Comparison of ENCODE assay signal across 32 mouse cellular contexts in the genomic region with DNA sequence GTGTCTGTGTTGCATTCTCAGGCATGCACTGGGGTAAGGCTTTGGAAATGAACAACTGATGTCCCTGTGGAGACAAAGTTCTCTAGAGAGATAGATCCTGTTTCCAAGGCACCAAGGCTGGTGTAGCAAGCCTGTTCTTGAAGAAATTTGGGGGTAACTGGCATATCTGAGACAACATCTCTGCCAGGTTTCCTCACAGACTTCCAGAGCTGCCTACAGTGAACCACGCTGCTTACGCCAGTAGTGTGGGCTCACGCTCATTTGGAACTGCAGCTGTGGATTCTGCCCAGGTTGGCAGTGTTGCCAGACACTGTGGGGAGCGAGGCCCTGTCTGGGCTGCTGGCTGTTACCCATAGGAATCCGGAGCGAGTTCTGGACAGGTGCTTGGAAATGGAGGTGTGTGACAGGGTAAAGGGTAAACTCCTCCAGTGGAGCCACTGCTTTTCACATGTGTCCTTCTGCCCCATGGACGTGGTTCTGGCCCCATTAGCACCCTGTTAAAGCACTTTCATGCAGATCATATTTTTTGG. TPM values are rescaled to one million over a fixed set of nuclear protein-coding genes. Genes with fewer than 3 reads are reported as not detected.
DNase-seq lines count a peak whose midpoint lies in the region; ATAC-seq lines count a peak whose summit lies in the region.
"Had no signal": no experiment of that assay in that cellular context is flagged by ENCODE, and none has a peak within 500 bp of the region (broad histone marks: within the 10 kb centered on the region; RNA-seq: fewer than 3 reads in every experiment).

No protein-coding gene starts in this region.

- intact Hi-C loops in gastrocnemius, postnatal 14 days (cut with DNase I; ENCODE audit: low total_unique reads): loop anchor here (10.0 kb wide), 1 partner anchor 55 kb away; no protein-coding TSS in a partner anchor
- intact Hi-C loops in left cerebral cortex, postnatal 14 days (cut with DNase I): no loop called here

- ATAC-seq in intestine, embryonic 16.5 days: no peak
- ATAC-seq: CD4-positive, CD25-positive, alpha-beta regulatory T cell, adult 4 months; inflammation-experienced regulatory T-cells, adult 6 months; liver, embryonic 12.5 days; midbrain, embryonic 13.5 days had no signal

- no peak overlapping the region for H3K27ac ChIP-seq in intestine, embryonic 16.5 days (ENCODE audit: low read length)
- H3K27ac ChIP-seq: forebrain, embryonic 10.5 days; heart, embryonic 10.5 days; hindbrain, embryonic 14.5 days; kidney, postnatal 0 days; limb, embryonic 13.5 days; liver, embryonic 12.5 days; midbrain, embryonic 13.5 days; stomach, embryonic 15.5 days had no signal

- H3K9ac ChIP-seq in intestine, embryonic 16.5 days (ENCODE audit: low read depth, low read length): no peak overlapping the region
- H3K9ac ChIP-seq: hindbrain, embryonic 14.5 days; limb, embryonic 13.5 days; liver, embryonic 12.5 days; midbrain, embryonic 13.5 days; stomach, embryonic 15.5 days had no signal

- no peaks in the 10 kb centered on the region for H3K9me3 ChIP-seq in intestine, embryonic 16.5 days (ENCODE audit: control insufficient read depth, low read length)
- H3K9me3 ChIP-seq: forebrain, embryonic 10.5 days; heart, embryonic 10.5 days; limb, embryonic 13.5 days; liver, embryonic 12.5 days; megakaryocyte, embryonic 14.5 days; midbrain, embryonic 13.5 days; stomach, embryonic 15.5 days had no signal

- 89% methylated on average over 7 of the region's 7 CpGs for WGBS in intestine, embryonic 16.5 days

- no peaks in the 10 kb centered on the region for H3K27me3 ChIP-seq in intestine, embryonic 16.5 days (replicated peaks; ENCODE audit: control insufficient read depth, insufficient read depth, low read length)
- H3K27me3 ChIP-seq: limb, embryonic 13.5 days; liver, embryonic 12.5 days; midbrain, embryonic 13.5 days; stomach, embryonic 15.5 days had no signal

- DNase-seq in cerebellum, postnatal 10 days: peak; percentile 42 to 57
- no peak for DNase-seq in cerebellum, postnatal 25 days
- peak; percentile 39 for DNase-seq in gastrocnemius, postnatal 14 days
- no peak for DNase-seq in gastrocnemius, adult 8-10 months (ENCODE audit: low spot score in 2 of 2)
- peak; percentile 22 to 27 for DNase-seq in left cerebral cortex, postnatal 14 days (ENCODE audit: low spot score in 2 of 2)
- no peak for DNase-seq in left cerebral cortex, adult 11 months (ENCODE audit: low spot score)
- DNase-seq in right cerebral cortex, postnatal 36 days (ENCODE audit: low spot score in 2 of 2): peak; percentile 15 to 22
- DNase-seq: adrenal gland, postnatal 36 days; cerebellum, adult 2 months; heart, postnatal 4 days; layer of hippocampus, postnatal 36 days; lung, adult 2 months; lung, postnatal 14 days; thymus, adult 18-20 months; thymus, postnatal 36 days had no signal

- no peak overlapping the region for H3K4me2 ChIP-seq in intestine, embryonic 16.5 days (ENCODE audit: low read depth, low read length)
- H3K4me2 ChIP-seq: hindbrain, embryonic 14.5 days; limb, embryonic 13.5 days; liver, embryonic 12.5 days; midbrain, embryonic 13.5 days; stomach, embryonic 15.5 days had no signal

- no peak overlapping the region for H3K4me3 ChIP-seq in intestine, embryonic 16.5 days (ENCODE audit: low read length)
- H3K4me3 ChIP-seq: forebrain, embryonic 10.5 days; heart, embryonic 10.5 days; limb, embryonic 13.5 days; liver, embryonic 12.5 days; megakaryocyte, embryonic 14.5 days; midbrain, embryonic 13.5 days; stomach, embryonic 15.5 days had no signal

- H3K4me1 ChIP-seq in intestine, embryonic 16.5 days (ENCODE audit: control insufficient read depth, insufficient read depth, low read length): no peaks in the 10 kb centered on the region
- H3K4me1 ChIP-seq: forebrain, embryonic 10.5 days; heart, embryonic 10.5 days; limb, embryonic 13.5 days; liver, embryonic 12.5 days; midbrain, embryonic 13.5 days; stomach, embryonic 15.5 days had no signal

- H3K36me3 ChIP-seq in intestine, embryonic 16.5 days (ENCODE audit: control insufficient read depth, insufficient read depth, low read length): no peaks in the 10 kb centered on the region
- H3K36me3 ChIP-seq: forebrain, embryonic 10.5 days; heart, embryonic 10.5 days; limb, embryonic 13.5 days; liver, embryonic 12.5 days; midbrain, embryonic 13.5 days; stomach, embryonic 15.5 days had no signal

RNA-seq across cellular contexts. Expression of gene Map3k7cl, which starts 16.5 kb away (rescaled TPM):
- total RNA-seq in gastrocnemius, postnatal 14 days (2021): 10 to 100 TPM; 26.9 to 27.6 TPM
- 10 to 100 TPM in 2 of 4 experiments, 1 to 10 TPM in 2; 4.5 to 12.3 (median 9.6) TPM for total RNA-seq in gastrocnemius, adult 8-10 months (2022)
- total RNA-seq in left cerebral cortex, postnatal 14 days (2021): under 1 TPM; 0.66 to 0.77 TPM
- polyA plus RNA-seq in intestine, embryonic 16.5 days (2015; fragmentation: Nextera tagmentation; extraction: Ambion mirVana): 0.21 and 0.44 TPM in 2 replicates
- total RNA-seq: common myeloid progenitor, adult 5-6 weeks; granulocyte monocyte progenitor cell, adult 5-6 weeks; monocyte, adult 5-6 weeks; neutrophil, adult 5-6 weeks had no signal
- polyA plus RNA-seq: CD4-positive, CD25-positive, alpha-beta regulatory T cell, adult 4 months; embryonic facial prominence, embryonic 11.5 days; forebrain, embryonic 10.5 days; heart, embryonic 10.5 days; inflammation-experienced regulatory T-cells, adult 6 months; liver, embryonic 12.5 days; midbrain, embryonic 13.5 days had no signal

Comparison
In these comparisons a context has a peak if more than half of its experiments do, and no peak if none do; other contexts are left out.
1. DNase-seq: peak in cerebellum, postnatal 10 days (2 of 2), gastrocnemius, postnatal 14 days (single experiment), left cerebral cortex, postnatal 14 days (2 of 2) and right cerebral cortex, postnatal 36 days (2 of 2); none in cerebellum, postnatal 25 days (0 of 2), gastrocnemius, adult 8-10 months (0 of 2) and left cerebral cortex, adult 11 months (single experiment).